Mouse (Mus musculus) megakaryocyte progenitor cell, adult 5-6 weeks (primary cell): ENCODE results near the gene Ceacam18. TPM values are rescaled to one million over a fixed set of nuclear protein-coding genes. Genes with fewer than 3 reads are reported as not detected.
"Not testable (repeated sequence)": the region's sequence is repeated elsewhere in the genome, so short reads cannot be mapped to it uniquely, and the experiment has no call there.

Experiments used
- ATAC-seq: replicated peaks from 2 replicates; pipeline ENCODE4 v1.8.0; 2016; ENCODE audit warnings: mild to moderate bottlenecking, moderate TSS enrichment, inconsistent platforms; ENCODE audit not compliant: poor library complexity
- total RNA-seq, 2 experiments: library from RNA; stranded (forward) in 1 of 2; stranded (reverse) in 1 of 2; fragments of 157-497, 149-512 nt in 1 of 2; fragments of 200-1000 nt in 1 of 2; gene quantifications; 2 replicates each; pipeline versions ENCODE4 v1.2.3 to v1.2.4; 2015 to 2017

Ceacam18 gene
- total RNA-seq, 2 experiments from 2014 or later: not detected

DNA sequence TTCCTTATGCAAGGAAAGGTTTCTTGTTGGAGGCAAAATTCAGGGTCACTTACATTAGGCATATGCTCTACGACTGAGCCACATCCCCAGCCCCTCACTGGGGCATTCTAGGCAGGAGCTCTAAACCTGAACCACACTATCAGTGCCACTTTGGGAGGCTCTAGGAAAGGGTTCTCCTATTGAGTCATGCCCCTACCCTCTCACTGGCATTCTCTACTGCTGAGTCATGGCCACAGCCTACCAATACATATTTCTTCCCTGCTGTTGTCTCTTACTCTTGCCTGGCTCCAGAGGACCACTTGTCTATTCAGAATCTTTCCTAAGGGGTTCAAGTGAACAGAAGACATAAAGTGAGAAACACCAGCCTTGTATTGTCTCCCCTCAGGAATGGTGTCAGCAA lies 28.3 kb downstream of the Ceacam18 start:
- ATAC-seq: peak; percentile 56

DNA sequence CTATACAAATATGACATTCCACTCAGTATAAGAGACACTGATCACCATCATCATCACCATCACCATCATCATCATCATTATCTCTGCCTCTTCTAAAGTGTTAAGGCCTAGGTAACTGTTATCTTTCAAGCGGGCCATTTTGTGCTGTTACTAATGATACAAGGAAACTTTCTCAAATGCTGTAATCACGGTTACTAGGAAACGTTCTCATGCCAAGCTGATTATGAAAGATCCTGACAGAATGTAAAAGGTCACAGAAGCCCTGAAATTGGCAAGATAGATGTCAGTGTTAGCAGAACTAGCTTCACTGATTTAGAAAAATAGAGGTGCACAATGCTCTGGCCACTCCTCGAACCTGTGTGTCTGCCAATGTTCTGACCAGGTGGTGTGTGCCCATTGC lies 32.7 kb downstream of the Ceacam18 start:
- not testable (repeated sequence) for ATAC-seq

DNA sequence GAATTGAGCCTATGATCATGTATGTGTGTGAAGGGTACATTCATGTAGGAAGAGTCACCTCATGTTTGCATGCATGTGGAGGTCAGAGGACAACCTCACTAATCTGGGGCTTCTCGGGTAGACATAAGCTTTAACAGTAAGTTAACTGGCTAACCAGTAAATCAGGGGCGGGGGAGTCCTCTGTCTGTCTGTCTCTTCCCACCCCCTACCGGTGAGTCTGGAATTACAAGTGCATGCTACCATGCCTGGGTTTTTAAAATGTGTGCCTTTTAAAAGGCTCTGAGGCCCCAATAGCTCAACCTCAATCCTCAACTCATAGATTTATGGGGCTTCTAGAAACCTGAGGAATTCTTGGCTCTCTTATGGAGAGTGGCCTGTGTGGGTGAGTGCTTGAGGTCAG lies 34.1 kb downstream of the Ceacam18 start:
- peak; percentile 32 for ATAC-seq

DNA sequence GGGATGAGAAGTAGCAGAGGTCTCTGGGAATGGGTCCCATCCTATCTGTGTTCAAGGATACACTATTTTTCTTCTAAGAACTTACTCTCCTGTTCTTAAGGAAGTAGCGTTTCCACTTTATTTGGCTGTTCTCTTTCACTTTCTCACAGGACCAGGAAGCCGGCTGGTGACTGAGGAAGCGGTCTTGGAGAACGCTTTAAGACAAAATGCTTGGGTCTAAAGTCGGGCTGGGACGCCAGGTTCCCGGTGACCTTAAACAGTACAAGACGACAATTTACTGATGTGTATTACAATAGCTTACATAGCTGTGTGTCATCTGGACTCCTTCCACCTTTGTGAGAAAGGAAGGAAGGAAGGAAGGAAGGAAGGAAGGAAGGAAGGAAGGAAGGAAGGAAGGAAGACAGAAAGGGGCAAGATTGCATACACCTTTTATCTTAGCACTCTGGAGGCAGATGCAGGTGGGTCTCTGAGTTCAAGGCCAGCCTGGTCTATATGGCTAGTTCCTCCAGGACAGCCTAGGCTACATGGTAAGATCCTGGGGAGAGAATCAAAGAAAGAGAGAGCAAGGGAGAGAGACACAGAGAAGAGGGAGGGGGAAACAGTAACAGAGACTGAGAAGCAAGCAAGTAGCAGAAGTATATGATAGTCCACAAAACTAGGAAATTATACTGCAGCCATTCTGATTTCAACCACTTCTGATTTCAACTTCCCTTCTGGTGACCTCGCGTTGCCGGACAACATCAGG lies 36.7 kb downstream of the Ceacam18 start:
- ATAC-seq: no peak

DNA sequence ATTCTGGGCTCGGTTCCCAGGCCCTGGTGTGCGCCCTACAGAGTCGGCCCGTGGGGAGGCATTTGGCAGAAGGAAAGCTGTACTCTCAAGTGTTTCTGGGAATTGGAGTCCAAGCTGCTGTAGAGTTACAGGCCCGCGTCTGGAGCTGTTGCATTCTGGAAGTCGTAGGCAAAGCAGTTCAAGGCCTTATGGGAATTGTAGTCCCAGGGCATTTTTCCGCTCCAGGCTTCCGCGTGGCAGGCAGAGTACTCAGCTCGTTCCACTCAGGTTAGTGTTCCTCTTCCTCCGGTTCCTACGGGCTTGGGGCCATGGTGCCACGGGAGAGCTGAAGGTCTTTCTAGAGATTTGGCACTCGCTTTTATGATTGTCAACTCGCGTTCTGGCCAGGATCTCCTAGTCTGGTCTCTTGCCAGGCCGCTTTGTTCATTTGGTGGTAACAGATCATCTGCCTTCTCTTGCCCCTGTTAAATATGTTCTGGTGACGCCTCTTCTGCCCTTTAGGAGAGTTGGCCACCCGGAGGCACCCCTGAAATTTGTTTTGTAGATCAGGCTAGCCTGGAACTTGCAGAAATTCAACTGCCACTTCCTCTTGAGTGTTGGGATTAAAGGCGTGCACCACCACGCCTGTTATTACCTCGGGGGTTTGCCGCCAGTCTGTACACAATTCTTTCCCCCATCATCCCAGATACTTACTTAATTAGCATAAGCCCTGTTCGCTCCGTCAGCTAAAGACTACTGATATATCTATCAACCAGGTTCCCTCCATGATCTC lies 37.5 kb downstream of the Ceacam18 start, which contains the start of gene Ctu1:
TSS of gene Ctu1 (plus strand) at position 208 of the 772 bp plus-strand sequence.
- peak; percentile 89 for ATAC-seq

DNA sequence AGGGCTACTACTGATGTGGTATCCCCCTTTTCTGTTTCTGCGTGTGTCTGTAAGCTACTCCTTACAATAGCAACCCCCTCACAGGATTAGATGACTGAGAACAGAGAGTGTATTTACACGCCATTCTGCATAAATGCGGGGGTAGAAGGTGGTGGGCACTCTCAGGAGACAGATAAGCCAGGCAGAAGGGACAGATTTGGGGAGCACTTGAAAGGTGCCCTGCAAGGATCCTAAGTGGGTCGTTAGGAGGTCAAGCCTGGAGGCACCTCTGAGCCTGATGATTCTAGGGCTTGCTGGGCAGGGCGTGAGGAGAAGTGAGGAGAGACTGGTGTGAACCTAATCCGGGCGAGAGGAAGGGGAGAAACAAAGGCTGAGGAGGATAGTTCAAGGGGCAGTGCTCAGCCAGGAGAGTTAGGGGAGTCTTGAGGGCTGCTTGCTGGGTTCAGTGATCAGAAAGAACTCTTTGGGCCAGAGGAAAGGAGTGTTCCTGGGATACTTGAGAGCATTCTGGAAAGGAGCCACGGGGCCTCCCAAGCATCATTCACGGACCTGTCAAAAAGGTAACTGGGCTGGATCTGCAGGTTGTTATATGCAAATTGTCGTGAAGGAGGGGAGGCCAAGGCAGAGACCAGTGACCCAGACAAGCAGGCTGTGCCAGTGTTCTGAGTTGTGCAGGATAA lies 38.2 kb downstream of the Ceacam18 start:
- no peak for ATAC-seq

DNA sequence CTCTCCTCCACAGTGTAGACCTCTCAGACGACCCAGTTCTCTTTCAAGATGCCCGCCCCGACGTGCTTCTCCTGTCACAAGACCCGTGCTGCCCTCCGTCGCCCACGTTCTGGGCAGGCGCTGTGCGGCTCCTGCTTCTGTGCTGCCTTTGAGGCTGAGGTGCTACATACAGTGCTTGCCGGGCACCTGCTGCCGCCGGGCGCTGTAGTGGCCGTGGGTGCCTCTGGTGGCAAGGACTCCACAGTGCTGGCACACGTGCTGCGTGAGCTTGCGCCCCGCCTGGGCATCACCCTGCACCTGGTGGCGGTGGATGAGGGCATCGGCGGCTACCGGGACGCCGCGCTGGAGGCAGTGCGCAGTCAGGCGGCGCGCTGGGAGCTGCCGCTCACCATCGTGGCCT lies 40.6 kb downstream of the Ceacam18 start:
- no peak for ATAC-seq

DNA sequence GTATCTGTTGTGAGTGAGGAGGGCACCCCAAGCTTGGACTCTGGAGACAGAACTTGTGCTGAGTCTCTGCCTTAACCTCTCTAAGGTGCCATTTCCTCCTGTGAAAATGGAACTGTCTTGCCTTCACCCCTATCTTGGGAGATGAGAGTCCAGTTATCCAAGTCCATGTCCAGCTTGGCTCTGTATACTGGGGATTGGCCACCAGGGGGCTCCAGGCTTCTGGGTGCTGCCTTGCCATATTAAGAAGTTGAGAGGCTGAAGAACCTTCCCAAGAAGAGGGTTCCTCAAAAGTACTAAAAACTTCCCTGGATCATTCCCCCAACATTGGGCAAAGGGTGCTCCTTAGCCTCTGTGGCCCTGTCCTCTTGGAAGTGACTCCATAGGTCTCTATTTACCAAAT lies 44.0 kb downstream of the Ceacam18 start:
- ATAC-seq: peak; percentile 50; the same call in 1 of the 2 replicates

DNA sequence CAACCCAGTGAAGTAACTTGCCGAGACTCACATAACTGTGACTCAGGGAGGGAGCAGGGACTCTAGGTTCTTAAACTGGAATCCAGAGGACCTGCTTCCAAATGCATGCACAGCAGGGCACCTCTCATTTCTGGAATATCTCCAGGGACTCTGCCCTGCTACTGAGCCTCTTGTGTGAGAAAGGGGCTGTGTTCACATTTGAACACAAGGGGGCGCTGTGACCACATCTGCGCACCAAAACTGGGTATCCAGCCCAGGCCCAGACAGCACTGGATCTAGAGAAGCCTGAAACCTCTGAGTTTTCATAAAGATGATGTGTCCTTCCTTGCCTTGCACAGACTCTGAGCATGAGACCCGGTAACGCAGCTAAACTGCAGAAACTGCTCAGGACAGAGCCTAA lies 46.5 kb downstream of the Ceacam18 start:
- peak; percentile 82 for ATAC-seq

DNA sequence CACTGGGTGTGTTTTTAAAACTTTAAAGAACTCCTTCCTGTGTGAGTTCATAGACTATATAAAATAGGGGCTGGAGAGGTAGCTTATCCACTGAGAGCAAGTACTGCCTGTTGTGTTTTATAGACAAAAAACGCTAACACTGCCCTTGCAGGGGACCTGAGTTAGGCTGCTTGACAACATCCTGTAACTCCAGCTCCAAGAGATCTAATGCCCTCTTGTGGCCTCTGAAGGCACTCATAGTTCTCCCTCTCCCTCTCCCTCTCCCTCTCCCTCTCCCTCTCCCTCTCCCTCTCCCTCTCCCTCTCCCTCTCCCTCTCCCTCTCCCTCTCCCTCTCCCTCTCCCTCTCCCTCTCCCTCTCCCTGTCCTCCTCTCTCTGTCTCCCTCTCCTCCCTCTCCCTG lies 48.0 kb downstream of the Ceacam18 start:
- peak; percentile 52; the same call in 1 of the 2 replicates for ATAC-seq

DNA sequence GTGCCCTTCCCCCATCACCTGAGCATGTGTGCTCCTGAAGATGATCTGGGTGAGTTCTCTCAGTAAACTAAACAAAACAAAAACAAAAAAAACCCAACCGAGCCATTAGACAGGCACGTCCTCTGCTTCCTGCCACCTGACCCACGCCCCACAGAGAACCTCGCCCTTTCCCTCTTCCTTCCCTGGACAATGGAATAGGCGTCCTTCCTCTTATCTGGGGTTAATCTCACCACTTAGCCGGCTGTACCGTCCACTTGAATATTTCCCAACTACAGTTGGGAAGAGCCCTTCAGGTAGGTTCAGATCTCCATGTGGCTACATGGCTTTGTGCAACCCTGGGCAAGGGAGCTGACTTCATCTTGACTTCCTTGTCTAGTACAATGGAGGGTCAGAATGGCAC lies 50.6 kb downstream of the Ceacam18 start:
- ATAC-seq: no peak

DNA sequence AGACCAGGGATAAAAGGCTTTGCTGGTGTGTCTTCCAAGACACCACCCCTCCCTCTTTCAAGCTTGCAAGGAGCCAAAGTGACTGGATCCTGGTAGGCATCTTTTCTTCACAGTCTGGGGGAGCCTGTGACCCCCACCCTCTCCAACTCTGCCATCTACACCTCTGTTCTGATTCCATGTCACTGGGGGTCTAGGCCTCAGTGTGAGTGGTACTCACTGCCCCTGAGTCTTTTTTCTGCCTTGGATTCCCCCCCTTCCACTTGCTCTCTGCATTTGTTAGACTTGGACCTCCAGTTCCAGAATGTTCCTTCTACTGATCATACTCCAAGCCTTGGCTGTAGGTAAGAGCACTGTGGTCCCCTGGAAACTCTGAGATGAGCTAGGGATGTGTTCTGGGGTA lies 55.6 kb downstream of the Ceacam18 start, which contains the start of gene Klk14:
TSS of gene Klk14 (plus strand) at position 301 of the 400 bp plus-strand sequence.
- no peak for ATAC-seq

Other genes starting within 250 kb of the Ceacam18 start
- gene Siglecg, start 226.5 kb upstream of the Ceacam18 start, total RNA-seq (2015): 17.2 and 23.0 TPM in 2 replicates
- 11.7 and 15.4 TPM in 2 replicates for gene Siglecg, start 226.5 kb upstream of the Ceacam18 start, total RNA-seq (2017)
- 0.42 TPM in 1 of 2 replicates, not detected in the other for gene Lim2, start 207.0 kb upstream of the Ceacam18 start, total RNA-seq (2015)
- not detected in 2 replicates for gene Lim2, start 207.0 kb upstream of the Ceacam18 start, total RNA-seq (2017)
- gene Nkg7, start 197.6 kb upstream of the Ceacam18 start, total RNA-seq (2015): 1,033 and 1,153 TPM in 2 replicates
- 382 and 449 TPM in 2 replicates for gene Nkg7, start 197.6 kb upstream of the Ceacam18 start, total RNA-seq (2017)
- 0.49 and 0.66 TPM in 2 replicates for gene Cldnd2, start 193.9 kb upstream of the Ceacam18 start, total RNA-seq (2015)
- gene Cldnd2, start 193.9 kb upstream of the Ceacam18 start, total RNA-seq (2017): not detected in 2 replicates
- 450 and 456 TPM in 2 replicates for gene Etfb, start 190.6 kb upstream of the Ceacam18 start, total RNA-seq (2015)
- gene Etfb, start 190.6 kb upstream of the Ceacam18 start, total RNA-seq (2017): 759 and 825 TPM in 2 replicates
- not detected in 2 replicates for gene Gm45233, start 190.6 kb upstream of the Ceacam18 start, total RNA-seq (2015)
- gene Gm45233, start 190.6 kb upstream of the Ceacam18 start, total RNA-seq (2017): 1.8 and 2.3 TPM in 2 replicates
- gene Vsig10l, start 171.6 kb upstream of the Ceacam18 start, total RNA-seq (2015): 6.4 and 6.5 TPM in 2 replicates
- 4.6 and 6.1 TPM in 2 replicates for gene Vsig10l, start 171.6 kb upstream of the Ceacam18 start, total RNA-seq (2017)
- gene Iglon5, start 144.6 kb upstream of the Ceacam18 start, total RNA-seq (2015): not detected in 2 replicates
- not detected in 2 replicates for gene Iglon5, start 144.6 kb upstream of the Ceacam18 start, total RNA-seq (2017)
- gene 4931406B18Rik, start 128.8 kb upstream of the Ceacam18 start, total RNA-seq (2015): not detected in 2 replicates
- not detected in 2 replicates for gene 4931406B18Rik, start 128.8 kb upstream of the Ceacam18 start, total RNA-seq (2017)
- gene Cd33, start 90.3 kb upstream of the Ceacam18 start, total RNA-seq (2015): 6.5 and 9.1 TPM in 2 replicates
- 4.2 and 4.9 TPM in 2 replicates for gene Cd33, start 90.3 kb upstream of the Ceacam18 start, total RNA-seq (2017)
- 0.54 and 1.1 TPM in 2 replicates for gene Zfp658, start 72.5 kb upstream of the Ceacam18 start, total RNA-seq (2015)
- gene Zfp658, start 72.5 kb upstream of the Ceacam18 start, total RNA-seq (2017): 1.0 and 2.1 TPM in 2 replicates
- gene Zfp719, start 55.1 kb upstream of the Ceacam18 start, total RNA-seq (2015): 11.6 and 12.4 TPM in 2 replicates
- 6.8 and 7.3 TPM in 2 replicates for gene Zfp719, start 55.1 kb upstream of the Ceacam18 start, total RNA-seq (2017)
- 0.96 and 1.8 TPM in 2 replicates for gene Zfp819, start 27.5 kb upstream of the Ceacam18 start, total RNA-seq (2015)
- 0.91 and 2.2 TPM in 2 replicates for gene Zfp819, start 27.5 kb upstream of the Ceacam18 start, total RNA-seq (2017)
- gene Siglece, start 25.5 kb downstream of the Ceacam18 start, total RNA-seq (2015): 7.2 and 13.1 TPM in 2 replicates
- gene Siglece, start 25.5 kb downstream of the Ceacam18 start, total RNA-seq (2017): 7.2 and 8.9 TPM in 2 replicates
- 7.1 and 7.5 TPM in 2 replicates for gene Ctu1, start 37.3 kb downstream of the Ceacam18 start, total RNA-seq (2015)
- gene Ctu1, start 37.3 kb downstream of the Ceacam18 start, total RNA-seq (2017): 5.4 and 6.1 TPM in 2 replicates
- not detected in 2 replicates for gene Klk14, start 55.7 kb downstream of the Ceacam18 start, total RNA-seq (2015)
- not detected in 2 replicates for gene Klk14, start 55.7 kb downstream of the Ceacam18 start, total RNA-seq (2017)
- not detected in 2 replicates for gene Klk13, start 77.9 kb downstream of the Ceacam18 start, total RNA-seq (2015)
- not detected in 2 replicates for gene Klk13, start 77.9 kb downstream of the Ceacam18 start, total RNA-seq (2017)
- not detected in 2 replicates for gene Klk12, start 134.2 kb downstream of the Ceacam18 start, total RNA-seq (2015)
- not detected in 2 replicates for gene Klk12, start 134.2 kb downstream of the Ceacam18 start, total RNA-seq (2017)
- gene Klk11, start 139.9 kb downstream of the Ceacam18 start, total RNA-seq (2015): not detected in 2 replicates
- not detected in 2 replicates for gene Klk11, start 139.9 kb downstream of the Ceacam18 start, total RNA-seq (2017)
- gene Klk10, start 146.3 kb downstream of the Ceacam18 start, total RNA-seq (2015): not detected in 2 replicates
- gene Klk10, start 146.3 kb downstream of the Ceacam18 start, total RNA-seq (2017): not detected in 2 replicates
- not detected in 2 replicates for gene Klk9, start 157.2 kb downstream of the Ceacam18 start, total RNA-seq (2015)
- gene Klk9, start 157.2 kb downstream of the Ceacam18 start, total RNA-seq (2017): not detected in 2 replicates
- gene Klk8, start 162.9 kb downstream of the Ceacam18 start, total RNA-seq (2015): 20.1 and 26.6 TPM in 2 replicates
- gene Klk8, start 162.9 kb downstream of the Ceacam18 start, total RNA-seq (2017): 12.5 and 13.3 TPM in 2 replicates
- gene Klk7, start 176.6 kb downstream of the Ceacam18 start, total RNA-seq (2015): not detected in 2 replicates
- gene Klk7, start 176.6 kb downstream of the Ceacam18 start, total RNA-seq (2017): not detected in 2 replicates
- gene Klk6, start 189.8 kb downstream of the Ceacam18 start, total RNA-seq (2015): not detected in 2 replicates
- not detected in 2 replicates for gene Klk6, start 189.8 kb downstream of the Ceacam18 start, total RNA-seq (2017)
- not detected in 2 replicates for gene Klk5, start 207.3 kb downstream of the Ceacam18 start, total RNA-seq (2015)
- gene Klk5, start 207.3 kb downstream of the Ceacam18 start, total RNA-seq (2017): not detected in 2 replicates
- gene Klk4, start 246.5 kb downstream of the Ceacam18 start, total RNA-seq (2015): not detected in 2 replicates
- not detected in 2 replicates for gene Klk4, start 246.5 kb downstream of the Ceacam18 start, total RNA-seq (2017)